Mouse (Mus musculus) liver, adult 2 months (tissue): ENCODE data around the gene Fzd9.

ENCODE experiments used
- CTCF ChIP-seq: fragments of 200-500 bp; IDR thresholded peaks from 2 replicates; pipeline ENCODE4 v1.5.1; 2011; ENCODE audit warnings: low read depth, low read length, control low read depth
- POLR2A ChIP-seq: fragments of 200-500 bp; IDR thresholded peaks from 2 replicates; pipeline ENCODE4 v1.6.1; 2011; ENCODE audit warnings: low read length, control low read depth; ENCODE audit not compliant: insufficient read depth; ENCODE audit errors: extremely low read depth

DNA sequence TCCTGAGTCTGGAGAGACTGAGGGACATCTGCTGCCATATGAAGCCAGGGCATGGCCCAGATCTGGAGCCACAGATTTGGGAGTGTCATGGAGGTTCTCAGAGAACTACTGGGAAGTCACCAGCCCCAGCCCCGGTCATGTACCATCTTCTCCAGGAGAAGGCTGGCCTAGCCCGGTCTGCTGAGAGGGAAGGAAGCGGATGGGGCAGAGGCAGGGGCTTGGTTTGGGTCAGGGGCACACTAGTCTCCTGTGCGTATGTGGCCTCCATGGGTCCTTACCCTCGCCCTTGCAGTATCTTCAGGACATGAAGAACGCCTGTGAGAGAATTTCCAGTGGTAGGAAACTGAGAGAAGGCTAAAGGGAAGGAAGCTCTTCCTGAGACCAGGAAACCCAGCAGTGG, 39.7 kb upstream of the Fzd9 start:
- no peak for TF ChIP-seq POLR2A
- TF ChIP-seq CTCF: no peak
